Mouse (Mus musculus) myocyte (in vitro differentiated cells): ENCODE measurements around the gene Tmem62. TPM values are rescaled to one million over a fixed set of nuclear protein-coding genes. Genes with fewer than 3 reads are reported as not detected.
A peak's percentile ranks its signal among the peaks of the same experiment; 100 is the strongest.
"Not testable (repeated sequence)": the region's sequence is repeated elsewhere in the genome, so short reads cannot be mapped to it uniquely, and the experiment has no call there.

ENCODE experiments used
- H3K27me3 ChIP-seq: one replicate; pipeline ENCODE4 v1.6.1; 2011; ENCODE audit not compliant: control insufficient read depth, insufficient read depth, insufficient read length
- H3K36me3 ChIP-seq: one replicate; pipeline ENCODE4 v1.6.1; 2011; ENCODE audit not compliant: control insufficient read depth, insufficient read depth
- H3K4me2 ChIP-seq: one replicate; pipeline ENCODE4 v1.6.1; 2011; ENCODE audit warnings: low read depth, control low read depth
- H3K4me3 ChIP-seq: one replicate; pipeline ENCODE4 v1.5.1; 2011; ENCODE audit warnings: mild to moderate bottlenecking, control low read depth, moderate library complexity
- H3K79me2 ChIP-seq: one replicate; pipeline ENCODE4 v1.6.1; 2011; ENCODE audit not compliant: control insufficient read depth, insufficient read depth
- H3ac ChIP-seq: one replicate; pipeline ENCODE4 v1.6.1; 2011; ENCODE audit not compliant: control insufficient read depth, insufficient read length
- CEBPB ChIP-seq: IDR thresholded peaks from 2 replicates; pipeline ENCODE4 v1.6.1; 2011; ENCODE audit warnings: mild to moderate bottlenecking, moderate library complexity; ENCODE audit not compliant: poor library complexity, insufficient read depth, severe bottlenecking
- E2F4 ChIP-seq: IDR thresholded peaks from one replicate; pipeline ENCODE4 v1.6.1; 2011; ENCODE audit warnings: mild to moderate bottlenecking, control low read depth, moderate library complexity; ENCODE audit not compliant: insufficient read depth
- MAX ChIP-seq: IDR thresholded peaks from one replicate; pipeline ENCODE4 v1.6.1; 2011; ENCODE audit warnings: low read depth, mild to moderate bottlenecking, control low read depth
- MYOD1 ChIP-seq, 3 experiments: IDR thresholded peaks; one replicate each; pipeline ENCODE4 v1.6.1; 2011; ENCODE audit warnings: control low read depth in 2 of 3, low read depth in 2 of 3, mild to moderate bottlenecking in 2 of 3, moderate library complexity in 1 of 3; ENCODE audit not compliant: insufficient read length in 2 of 3, control insufficient read depth in 1 of 3
- MYOG ChIP-seq, 3 experiments: IDR thresholded peaks; one replicate each; pipeline ENCODE4 v1.6.1; 2011; ENCODE audit warnings: control low read depth in 2 of 3, low read depth in 2 of 3, mild to moderate bottlenecking in 2 of 3; ENCODE audit not compliant: insufficient read length in 2 of 3, control insufficient read depth in 1 of 3, insufficient read depth in 1 of 3
- POLR2A ChIP-seq: IDR thresholded peaks from one replicate; pipeline ENCODE4 v1.6.1; 2011; ENCODE audit warnings: low read depth, mild to moderate bottlenecking, control low read depth, moderate library complexity; ENCODE audit not compliant: insufficient read length
- POLR2AphosphoS2 ChIP-seq: IDR thresholded peaks from one replicate; pipeline ENCODE4 v1.6.1; 2011; ENCODE audit warnings: low read depth, control low read depth; ENCODE audit not compliant: insufficient read length
- REST ChIP-seq: IDR thresholded peaks from one replicate; pipeline ENCODE4 v1.6.1; 2011; ENCODE audit warnings: mild to moderate bottlenecking, control low read depth, moderate library complexity; ENCODE audit not compliant: insufficient read depth, insufficient read length
- SRF ChIP-seq: IDR thresholded peaks from one replicate; pipeline ENCODE4 v1.6.1; 2011; ENCODE audit warnings: low read depth; ENCODE audit not compliant: control insufficient read depth, insufficient read length
- TCF12 ChIP-seq: IDR thresholded peaks from one replicate; pipeline ENCODE4 v1.6.1; 2011; ENCODE audit warnings: mild to moderate bottlenecking, control low read depth; ENCODE audit not compliant: poor library complexity, insufficient read depth, severe bottlenecking
- TCF3 ChIP-seq: IDR thresholded peaks from one replicate; pipeline ENCODE4 v1.6.1; 2011; ENCODE audit warnings: low read depth, control low read depth; ENCODE audit not compliant: insufficient read length
- USF1 ChIP-seq: IDR thresholded peaks from one replicate; pipeline ENCODE4 v1.6.1; 2011; ENCODE audit warnings: low read depth, mild to moderate bottlenecking, control low read depth, moderate library complexity
- polyA plus RNA-seq: library from polyadenylated mRNA; unstranded; fragments of >200 nt; fragmentation: generic; extraction: Trizol; gene quantifications from one replicate; pipeline ENCODE4 v1.2.1, GENCODE M21; 2012; ENCODE audit warnings: missing spikeins

Tmem62 gene
- polyA plus RNA-seq, 1 experiment = 11.3 TPM

GRCm38 (mm10) chr2:120970559-120971080 lies 6.2 kb upstream of the Tmem62 start, which contains the start of gene Ubr1:
Gene Ubr1 (minus strand): TSS chr2:120970715.
- Histone ChIP-seq H3K27me3 (no peaks in the 10 kb centered on the region), H3K4me2 (peak within 1 kb of the TSS; percentile 96), H3ac (peak within 1 kb of the TSS; percentile 35), H3K4me3 (peak within 1 kb of the TSS; percentile 99), H3K36me3 (no peaks in the 10 kb centered on the region), H3K79me2 (peaks cover 47% of the 10 kb centered on the region)
- no peak for TF ChIP-seq CEBPB
- TF ChIP-seq POLR2AphosphoS2 = peak; percentile 85
- no peak for TF ChIP-seq TCF3
- TF ChIP-seq POLR2A = peak; percentile 87

DNA sequence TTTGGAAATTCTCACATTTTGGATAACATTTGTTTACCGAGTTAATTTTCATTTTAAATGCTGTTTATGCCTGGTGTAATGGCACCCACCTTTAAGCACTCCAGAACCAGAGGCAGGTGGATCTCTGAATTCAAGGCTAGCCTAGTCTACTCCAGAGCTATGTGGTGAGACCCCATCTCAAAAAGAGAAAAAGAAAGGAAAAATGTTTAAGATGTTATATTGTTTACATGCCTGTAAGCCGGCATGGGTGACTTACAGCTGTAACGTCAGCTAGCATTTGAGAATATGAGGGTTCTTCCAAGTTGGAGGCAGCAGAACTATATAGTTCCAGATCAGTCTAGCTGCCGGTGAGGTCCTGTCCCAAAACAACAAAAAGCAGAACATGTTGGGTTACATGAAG lies 5.1 kb upstream of the Tmem62 start:
- TF ChIP-seq MAX = no peak
- no peak for TF ChIP-seq REST
- no peak for TF ChIP-seq SRF
- no peak for TF ChIP-seq POLR2A
- no peak for TF ChIP-seq CEBPB
- TF ChIP-seq MYOG (IDR thresholded peaks at IDR 0.05; ENCODE audit: control insufficient read depth in 1 of 3, insufficient read depth in 1 of 3, insufficient read length in 2 of 3, low read depth in 2 of 3) = no peak
- TF ChIP-seq POLR2AphosphoS2 = no peak
- H3K4me2 ChIP-seq = peak overlapping the region; percentile 96
- H3K79me2 ChIP-seq = peaks cover 35% of the 10 kb centered on the region
- H3K27me3 ChIP-seq = no peaks in the 10 kb centered on the region
- no peak overlapping the region for H3ac ChIP-seq
- no peaks in the 10 kb centered on the region for H3K36me3 ChIP-seq
- H3K4me3 ChIP-seq = peak overlapping the region; percentile 99

DNA sequence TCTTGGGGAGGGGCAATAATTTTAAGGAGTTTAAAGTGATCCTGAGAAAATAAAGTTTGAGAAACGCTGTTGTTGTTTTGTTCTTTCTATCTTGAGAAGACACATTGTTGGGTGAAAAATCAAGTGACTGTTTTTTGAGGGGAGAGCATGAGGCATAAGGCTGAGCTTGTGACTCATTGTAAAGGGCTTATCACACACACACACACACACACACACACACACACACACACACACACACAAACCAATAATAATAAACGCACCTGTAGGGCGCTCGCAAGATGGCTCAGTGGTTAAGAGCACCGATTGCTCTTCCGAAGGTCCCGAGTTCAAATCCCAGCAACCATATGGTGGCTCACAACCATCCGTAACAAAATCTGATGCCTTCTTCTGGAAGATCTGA lies 4.6 kb upstream of the Tmem62 start:
- H3K4me2 ChIP-seq, H3K36me3 ChIP-seq, H3ac ChIP-seq, H3K27me3 ChIP-seq, H3K4me3 ChIP-seq: not testable (repeated sequence)
- H3K79me2 ChIP-seq = peaks cover 31% of the 10 kb centered on the region

GRCm38 (mm10) chr2:120972964-120973363 lies 3.9 kb upstream of the Tmem62 start:
- Histone ChIP-seq H3K79me2 (peaks cover 23% of the 10 kb centered on the region), H3ac (no peak overlapping the region), H3K27me3 (no peaks in the 10 kb centered on the region), H3K4me3 (no peak overlapping the region), H3K4me2 (no peak overlapping the region), H3K36me3 (no peaks in the 10 kb centered on the region)
- TF ChIP-seq USF1 (no peak), MAX (no peak), MYOG (IDR thresholded peaks at IDR 0.05; ENCODE audit: control insufficient read depth in 1 of 3, insufficient read depth in 1 of 3, insufficient read length in 2 of 3, low read depth in 2 of 3) (no peak)

DNA sequence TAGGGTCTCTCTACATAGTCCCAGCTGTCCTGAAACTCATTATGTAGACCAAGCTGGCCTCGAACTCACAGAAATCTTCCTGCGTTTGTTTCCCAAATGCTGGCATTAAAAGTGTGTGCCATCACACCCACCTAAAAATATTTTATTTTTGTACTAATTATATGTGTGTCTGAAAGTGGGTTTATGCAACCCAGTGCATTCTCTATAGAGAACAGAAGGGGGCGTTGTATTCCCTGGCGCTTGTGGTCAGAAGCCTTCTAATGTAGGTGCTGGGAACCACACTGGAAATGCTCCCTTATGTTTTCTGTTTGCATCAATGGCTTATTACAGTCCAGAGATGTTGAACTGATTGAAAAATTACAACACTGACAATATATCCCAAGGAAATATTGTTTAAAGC lies 509 bp upstream of the Tmem62 start:
- H3K27me3 ChIP-seq = no peaks in the 10 kb centered on the region
- H3ac ChIP-seq = peak overlapping the region; percentile 26
- no peaks in the 10 kb centered on the region for H3K36me3 ChIP-seq
- H3K4me2 ChIP-seq = peak overlapping the region; percentile 91
- H3K4me3 ChIP-seq = peak overlapping the region; percentile 37
- no peaks in the 10 kb centered on the region for H3K79me2 ChIP-seq
- TF ChIP-seq TCF12 (no peak), MYOD1 (IDR thresholded peaks at IDR 0.05; ENCODE audit: control insufficient read depth in 1 of 3, insufficient read length in 2 of 3, low read depth in 2 of 3) (no peak), POLR2AphosphoS2 (no peak), MYOG (IDR thresholded peaks at IDR 0.05; ENCODE audit: control insufficient read depth in 1 of 3, insufficient read depth in 1 of 3, insufficient read length in 2 of 3, low read depth in 2 of 3) (no peak), REST (no peak), TCF3 (no peak), SRF (no peak), CEBPB (no peak), E2F4 (no peak), USF1 (no peak), MAX (no peak)

GRCm38 (mm10) chr2:120977926-120978692 lies 1.3 kb downstream of the Tmem62 start:
- H3K36me3 ChIP-seq = no peaks in the 10 kb centered on the region
- H3K27me3 ChIP-seq = no peaks in the 10 kb centered on the region
- H3K4me3 ChIP-seq = peak overlapping the region; percentile 37
- peak overlapping the region; percentile 91 for H3K4me2 ChIP-seq
- no peaks in the 10 kb centered on the region for H3K79me2 ChIP-seq
- TF ChIP-seq CEBPB = 0 out of 2 replicates have a peak, but pooled peaks have one; percentile 19
- TF ChIP-seq POLR2AphosphoS2 = no peak
- H3ac ChIP-seq = peak overlapping the region; percentile 26
